Mouse (Mus musculus) stomach, embryonic 15.5 days (tissue): ENCODE results near the gene Dagla. TPM values are rescaled to one million over a fixed set of nuclear protein-coding genes. Genes with fewer than 3 reads are reported as not detected.

ENCODE experiments used
- ATAC-seq: fragments of 200-750 bp; cut with Nextera tagmentation; 2 replicates; pipeline ENCODE4 v1.8.0; 2017; ENCODE audit warnings: low read depth, moderate number of reproducible peaks, moderate TSS enrichment; ENCODE audit not compliant: insufficient read depth, low FRiP score
- H3K27ac ChIP-seq: fragments of 300-500 bp; sonication (generic); 2 replicates; pipeline ENCODE4 v1.5.1; 2015; ENCODE audit warnings: mild to moderate bottlenecking, inconsistent platforms
- H3K27me3 ChIP-seq: fragments of 300-500 bp; sonication (generic); replicated peaks from 2 replicates; pipeline ENCODE4 v1.6.1; 2015; ENCODE audit warnings: inconsistent platforms
- H3K36me3 ChIP-seq: fragments of 300-500 bp; sonication (generic); 2 replicates; pipeline ENCODE4 v1.6.1; 2015; ENCODE audit warnings: inconsistent platforms
- H3K4me1 ChIP-seq: fragments of 300-500 bp; sonication (generic); 2 replicates; pipeline ENCODE4 v1.6.1; 2015; ENCODE audit warnings: inconsistent platforms
- H3K4me2 ChIP-seq: fragments of 300-500 bp; sonication (generic); 2 replicates; pipeline ENCODE4 v1.6.1; 2015; ENCODE audit warnings: mild to moderate bottlenecking, inconsistent platforms
- H3K4me3 ChIP-seq: fragments of 300-500 bp; sonication (generic); replicated peaks from 2 replicates; pipeline ENCODE4 v1.5.1; 2015; ENCODE audit warnings: inconsistent platforms
- H3K9ac ChIP-seq: fragments of 300-500 bp; sonication (generic); 2 replicates; pipeline ENCODE4 v1.6.1; 2015; ENCODE audit warnings: inconsistent platforms
- H3K9me3 ChIP-seq: fragments of 300-500 bp; sonication (generic); 2 replicates; pipeline ENCODE4 v1.6.1; 2016; ENCODE audit warnings: inconsistent platforms
- WGBS: fragments of 180-500 bp; shearing (Covaris S2); methylation state at CpG from one replicate; pipeline ENCODE4 v1.1.7; 2015; 5-methylcytosine and 5-hydroxymethylcytosine counted together
- polyA plus RNA-seq: library from polyadenylated mRNA; unstranded; fragments of >200 nt; fragmentation: Nextera tagmentation; extraction: Ambion mirVana; gene quantifications from 2 replicates; pipeline ENCODE4 v1.2.1, GENCODE M21; 2015

The Dagla gene
- polyA plus RNA-seq, 1 experiment from 2014 or later = 3.3 TPM

- WGBS = 84% methylated on average over 5 of the region's 5 CpGs
- H3K9me3 ChIP-seq = no peaks in the 10 kb centered on the region
- H3K36me3 ChIP-seq = no peaks in the 10 kb centered on the region
- no peak overlapping the region for H3K4me2 ChIP-seq
- H3K27me3 ChIP-seq = no peaks in the 10 kb centered on the region
- H3K27ac ChIP-seq = no peak overlapping the region
- no peak for ATAC-seq
- H3K4me1 ChIP-seq = peaks cover 18% of the 10 kb centered on the region; the same call in 1 of the 2 replicates
- H3K9ac ChIP-seq = no peak overlapping the region
- H3K4me3 ChIP-seq = no peak overlapping the region
Measured at GRCm38 (mm10) chr19:10306521-10307243, 2.0 kb upstream of the Dagla start.

- H3K4me3 ChIP-seq = no peak overlapping the region
- no peaks in the 10 kb centered on the region for H3K9me3 ChIP-seq
- no peaks in the 10 kb centered on the region for H3K36me3 ChIP-seq
- 0 out of 2 replicates have a peak overlapping the region, but pooled peaks have one; percentile 90 for H3K4me2 ChIP-seq
- H3K9ac ChIP-seq = no peak overlapping the region
- no peaks in the 10 kb centered on the region for H3K27me3 ChIP-seq
- H3K4me1 ChIP-seq = peaks cover 23% of the 10 kb centered on the region; the same call in 1 of the 2 replicates
- no peak overlapping the region for H3K27ac ChIP-seq
- WGBS = 63% methylated on average over 12 of the region's 12 CpGs
- ATAC-seq = no peak
Measured at GRCm38 (mm10) chr19:10305640-10306039, 963 bp upstream of the Dagla start.

- H3K4me1 ChIP-seq = peaks cover 23% of the 10 kb centered on the region; the same call in 1 of the 2 replicates
- peak overlapping the region; percentile 74 for H3K4me3 ChIP-seq
- 6% methylated on average over 37 of the region's 37 CpGs for WGBS
- no peaks in the 10 kb centered on the region for H3K36me3 ChIP-seq
- H3K9ac ChIP-seq = peak overlapping the region; percentile 61; the same call in 1 of the 2 replicates
- no peaks in the 10 kb centered on the region for H3K27me3 ChIP-seq
- no peak overlapping the region for H3K27ac ChIP-seq
- H3K9me3 ChIP-seq = no peaks in the 10 kb centered on the region
- peak; percentile 41; the same call in 1 of the 2 replicates for ATAC-seq
- peak overlapping the region; percentile 90 for H3K4me2 ChIP-seq
Measured at GRCm38 (mm10) chr19:10304395-10304794, 282 bp downstream of the Dagla start.

- ATAC-seq = no peak
- Histone ChIP-seq H3K9ac (no peak overlapping the region), H3K4me2 (no peak overlapping the region), H3K4me3 (no peak overlapping the region), H3K27ac (no peak overlapping the region), H3K27me3 (no peaks in the 10 kb centered on the region), H3K36me3 (no peaks in the 10 kb centered on the region), H3K9me3 (no peaks in the 10 kb centered on the region), H3K4me1 (peaks cover 23% of the 10 kb centered on the region; the same call in 1 of the 2 replicates)
- 82% methylated on average over 3 of the region's 3 CpGs for WGBS
Measured at GRCm38 (mm10) chr19:10302852-10303251, 1.8 kb downstream of the Dagla start.

- no peaks in the 10 kb centered on the region for H3K27me3 ChIP-seq
- ATAC-seq = no peak
- H3K4me2 ChIP-seq = no peak overlapping the region
- no peaks in the 10 kb centered on the region for H3K9me3 ChIP-seq
- no peak overlapping the region for H3K9ac ChIP-seq
- 71% methylated on average over 4 of the region's 4 CpGs for WGBS
- H3K4me1 ChIP-seq = peaks cover 30% of the 10 kb centered on the region
- H3K27ac ChIP-seq = no peak overlapping the region
- H3K4me3 ChIP-seq = no peak overlapping the region
- no peaks in the 10 kb centered on the region for H3K36me3 ChIP-seq
Measured at GRCm38 (mm10) chr19:10301866-10302356, 2.8 kb downstream of the Dagla start.

GRCm38 (mm10) chr19:10301263-10301662 lies 3.4 kb downstream of the Dagla start:
- Histone ChIP-seq H3K4me1 (peaks cover 36% of the 10 kb centered on the region), H3K27ac (no peak overlapping the region), H3K4me3 (no peak overlapping the region), H3K36me3 (no peaks in the 10 kb centered on the region), H3K27me3 (no peaks in the 10 kb centered on the region), H3K9ac (no peak overlapping the region), H3K4me2 (no peak overlapping the region), H3K9me3 (no peaks in the 10 kb centered on the region)
- ATAC-seq = no peak
- 56% methylated on average over 11 of the region's 11 CpGs for WGBS

GRCm38 (mm10) chr19:10300809-10301208 lies 3.9 kb downstream of the Dagla start:
- H3K4me3 ChIP-seq = no peak overlapping the region
- peaks cover 41% of the 10 kb centered on the region for H3K4me1 ChIP-seq
- no peak for ATAC-seq
- 78% methylated on average over 4 of the region's 4 CpGs for WGBS
- H3K27ac ChIP-seq = no peak overlapping the region
- no peaks in the 10 kb centered on the region for H3K27me3 ChIP-seq
- H3K9me3 ChIP-seq = no peaks in the 10 kb centered on the region
- no peak overlapping the region for H3K9ac ChIP-seq
- no peaks in the 10 kb centered on the region for H3K36me3 ChIP-seq
- H3K4me2 ChIP-seq = no peak overlapping the region

GRCm38 (mm10) chr19:10298268-10298667 lies 6.4 kb downstream of the Dagla start:
- no peak overlapping the region for H3K4me2 ChIP-seq
- no peaks in the 10 kb centered on the region for H3K9me3 ChIP-seq
- ATAC-seq = no peak
- WGBS = 64% methylated on average over 4 of the region's 4 CpGs
- H3K27ac ChIP-seq = 0 out of 2 replicates have a peak overlapping the region, but pooled peaks have one; percentile 2
- H3K27me3 ChIP-seq = no peaks in the 10 kb centered on the region
- H3K4me1 ChIP-seq = peaks cover 46% of the 10 kb centered on the region
- no peak overlapping the region for H3K9ac ChIP-seq
- H3K36me3 ChIP-seq = no peaks in the 10 kb centered on the region
- H3K4me3 ChIP-seq = no peak overlapping the region

GRCm38 (mm10) chr19:10297041-10297503 lies 7.6 kb downstream of the Dagla start:
- H3K4me1 ChIP-seq = peaks cover 55% of the 10 kb centered on the region
- H3K27ac ChIP-seq = peak overlapping the region; percentile 90
- H3K36me3 ChIP-seq = no peaks in the 10 kb centered on the region
- no peak overlapping the region for H3K9ac ChIP-seq
- H3K4me3 ChIP-seq = no peak overlapping the region
- ATAC-seq = peak; percentile 75
- WGBS = 14% methylated on average over 8 of the region's 8 CpGs
- H3K27me3 ChIP-seq = no peaks in the 10 kb centered on the region
- H3K9me3 ChIP-seq = no peaks in the 10 kb centered on the region
- H3K4me2 ChIP-seq = peak overlapping the region; percentile 24; the same call in 1 of the 2 replicates

- Histone ChIP-seq H3K4me2 (no peak overlapping the region; the same call in 1 of the 2 replicates), H3K36me3 (no peaks in the 10 kb centered on the region), H3K27ac (peak overlapping the region; percentile 90), H3K9me3 (no peaks in the 10 kb centered on the region), H3K4me3 (no peak overlapping the region), H3K4me1 (peaks cover 56% of the 10 kb centered on the region), H3K9ac (no peak overlapping the region), H3K27me3 (no peaks in the 10 kb centered on the region)
- 29% methylated on average over 5 of the region's 5 CpGs for WGBS
- peak; percentile 8; the same call in 1 of the 2 replicates for ATAC-seq
Measured at GRCm38 (mm10) chr19:10296306-10296705, 8.4 kb downstream of the Dagla start.

- Histone ChIP-seq H3K4me2 (peak overlapping the region; percentile 3; the same call in 1 of the 2 replicates), H3K4me1 (peaks cover 69% of the 10 kb centered on the region), H3K9me3 (no peaks in the 10 kb centered on the region), H3K36me3 (no peaks in the 10 kb centered on the region), H3K4me3 (no peak overlapping the region), H3K27ac (peak overlapping the region; percentile 90), H3K9ac (no peak overlapping the region), H3K27me3 (no peaks in the 10 kb centered on the region)
- no peak for ATAC-seq
- WGBS = 47% methylated on average over 20 of the region's 20 CpGs
Measured at GRCm38 (mm10) chr19:10294631-10295562, 9.8 kb downstream of the Dagla start.
